Mouse (Mus musculus): ENCODE results near the gene Gtf2ird1.
"Not testable (repeated sequence)": the region's sequence is repeated elsewhere in the genome, so short reads cannot be mapped to it uniquely, and the experiment has no call there.

The Gtf2ird1 gene

GRCm38 (mm10) chr5:134475006-134475605 is 18.6 kb upstream of the Gtf2ird1 start:
- no peak for DNase-seq (ENCODE audit: low read depth)

GRCm38 (mm10) chr5:134473902-134474301 is 17.4 kb upstream of the Gtf2ird1 start:
- no peak for DNase-seq (ENCODE audit: low read depth)

GRCm38 (mm10) chr5:134470538-134471169 is 14.1 kb upstream of the Gtf2ird1 start:
- no peak for DNase-seq (ENCODE audit: low read depth)

- DNase-seq (ENCODE audit: low read depth), result no peak
These were observed 13.1 kb upstream of the Gtf2ird1 start for GRCm38 (mm10) chr5:134469559-134470150.

- no peak for DNase-seq (ENCODE audit: low read depth)
These were observed 11.7 kb upstream of the Gtf2ird1 start for GRCm38 (mm10) chr5:134468158-134468765.

GRCm38 (mm10) chr5:134467030-134467549 is 10.6 kb upstream of the Gtf2ird1 start:
- no peak for DNase-seq (ENCODE audit: low read depth)

GRCm38 (mm10) chr5:134466296-134467029 is 9.9 kb upstream of the Gtf2ird1 start:
- no peak for DNase-seq (ENCODE audit: low read depth)

GRCm38 (mm10) chr5:134465197-134465596 is 8.7 kb upstream of the Gtf2ird1 start:
- no peak for DNase-seq (ENCODE audit: low read depth)

GRCm38 (mm10) chr5:134464225-134464624 is 7.7 kb upstream of the Gtf2ird1 start:
- no peak for DNase-seq (ENCODE audit: low read depth)

- DNase-seq (ENCODE audit: low read depth), result no peak
These were observed 6.2 kb upstream of the Gtf2ird1 start for GRCm38 (mm10) chr5:134462731-134463130.

GRCm38 (mm10) chr5:134462316-134462715 is 5.8 kb upstream of the Gtf2ird1 start:
- DNase-seq (ENCODE audit: low read depth), result no peak

GRCm38 (mm10) chr5:134460546-134460945 is 4.0 kb upstream of the Gtf2ird1 start:
- no peak for DNase-seq (ENCODE audit: low read depth)

GRCm38 (mm10) chr5:134459096-134459495 is 2.6 kb upstream of the Gtf2ird1 start:
- DNase-seq (ENCODE audit: low read depth), result no peak

- no peak for DNase-seq (ENCODE audit: low read depth)
These were observed 1.9 kb upstream of the Gtf2ird1 start for GRCm38 (mm10) chr5:134458416-134458815.

GRCm38 (mm10) chr5:134457371-134457770 is 855 bp upstream of the Gtf2ird1 start:
- DNase-seq (ENCODE audit: low read depth), result no peak

GRCm38 (mm10) chr5:134455914-134456423 is 547 bp downstream of the Gtf2ird1 start:
- no peak for DNase-seq (ENCODE audit: low read depth)

GRCm38 (mm10) chr5:134455186-134455895 is 1.2 kb downstream of the Gtf2ird1 start:
- DNase-seq (ENCODE audit: low read depth), result no peak

- no peak for DNase-seq (ENCODE audit: low read depth)
These were observed 2.1 kb downstream of the Gtf2ird1 start for GRCm38 (mm10) chr5:134454421-134454820.

GRCm38 (mm10) chr5:134453577-134453976 is 2.9 kb downstream of the Gtf2ird1 start:
- DNase-seq (ENCODE audit: low read depth), result no peak

- not testable (repeated sequence) for DNase-seq (ENCODE audit: low read depth)
These were observed 9.8 kb downstream of the Gtf2ird1 start for GRCm38 (mm10) chr5:134446755-134447154.

- DNase-seq (ENCODE audit: low read depth), result no peak
These were observed 10.6 kb downstream of the Gtf2ird1 start for GRCm38 (mm10) chr5:134445895-134446294.
